Mouse (Mus musculus): ENCODE results near the gene Wdhd1. TPM values are rescaled to one million over a fixed set of nuclear protein-coding genes. Genes with fewer than 3 reads are reported as not detected.

The Wdhd1 gene
- polyA plus RNA-seq, 2 experiments = 33.8 to 34.9 TPM

DNA sequence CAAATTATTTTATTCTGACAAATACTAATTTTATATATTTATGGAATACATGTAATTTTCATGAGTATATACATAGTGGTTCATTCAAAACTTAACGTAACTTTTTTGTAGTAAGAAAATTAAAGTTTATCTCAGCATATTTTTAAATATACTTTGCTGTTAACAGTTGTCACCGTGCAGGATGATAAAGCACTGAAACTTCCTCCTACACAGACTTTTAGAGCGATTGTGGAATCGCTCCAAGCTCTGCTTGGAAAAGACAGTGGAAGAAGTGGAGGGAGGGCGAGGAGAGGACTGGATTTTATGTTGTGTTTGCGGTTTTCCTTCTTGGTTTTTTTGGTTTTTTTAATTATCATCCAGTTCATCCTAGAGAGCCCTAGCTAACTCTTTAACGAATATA is 6.9 kb upstream of the Wdhd1 start:
- TF ChIP-seq EP300 (IDR thresholded peaks at IDR 0.05; ENCODE audit: low read depth) = no peak
- H3K27ac ChIP-seq = no peak overlapping the region
- no peaks in the 10 kb centered on the region for H3K9me3 ChIP-seq (ENCODE audit: control insufficient read depth, low read length)
- WGBS (ENCODE audit: insufficient replicate concordance) = 62% methylated on average over 7 of the region's 7 CpGs
- no peak overlapping the region for H3K9ac ChIP-seq (replicated peaks)
- H3K4me1 ChIP-seq (replicated peaks; ENCODE audit: control insufficient read depth in 2 of 2, insufficient read depth in 2 of 2, low read length in 1 of 2) = peaks cover 4 to 11% of the 10 kb centered on the region in 2 experiments; a peak in 3 of 4 replicates
- H3K4me2 ChIP-seq (ENCODE audit: low read depth) = no peak overlapping the region
- DNase-seq (ENCODE audit: low read depth in 3 of 3, low spot score in 3 of 3) = no peak
- peaks cover 6% of the 10 kb centered on the region for H3K36me3 ChIP-seq (replicated peaks; ENCODE audit: control insufficient read depth, insufficient read depth, low read depth)
- no peaks in the 10 kb centered on the region for H3K27me3 ChIP-seq (ENCODE audit: control insufficient read depth, insufficient read depth, low read length)
- no peak overlapping the region for H3K4me3 ChIP-seq (ENCODE audit: insufficient read depth in 1 of 2, low read depth in 2 of 2, low read length in 2 of 2)
- ATAC-seq (ENCODE audit: insufficient read depth) = no peak

- ATAC-seq (ENCODE audit: insufficient read depth) (no peak), DNase-seq (ENCODE audit: low read depth in 3 of 3, low spot score in 3 of 3) (no peak)
- no peak overlapping the region for H3K27ac ChIP-seq
- peaks cover 6% of the 10 kb centered on the region for H3K36me3 ChIP-seq (replicated peaks; ENCODE audit: control insufficient read depth, insufficient read depth, low read depth)
- H3K9me3 ChIP-seq (ENCODE audit: control insufficient read depth, low read length) = no peaks in the 10 kb centered on the region
- no peak overlapping the region for H3K9ac ChIP-seq (replicated peaks)
- TF ChIP-seq EP300 (IDR thresholded peaks at IDR 0.05; ENCODE audit: low read depth) (no peak), CTCF (IDR thresholded peaks at IDR 0.05; ENCODE audit: low read depth) (no peak)
- H3K27me3 ChIP-seq (ENCODE audit: control insufficient read depth, insufficient read depth, low read length) = no peaks in the 10 kb centered on the region
- H3K4me1 ChIP-seq (replicated peaks; ENCODE audit: control insufficient read depth in 2 of 2, insufficient read depth in 2 of 2, low read length in 1 of 2) = peaks cover 8% of the 10 kb centered on the region in 2 experiments
- WGBS (ENCODE audit: insufficient replicate concordance) = 83% methylated on average over 4 of the region's 4 CpGs
- no peak overlapping the region for H3K4me2 ChIP-seq (ENCODE audit: low read depth)
- no peak overlapping the region for H3K4me3 ChIP-seq (ENCODE audit: insufficient read depth in 1 of 2, low read depth in 2 of 2, low read length in 2 of 2)
Observed at GRCm38 (mm10) chr14:47281535-47281934, 4.9 kb upstream of the Wdhd1 start.

- Histone ChIP-seq H3K27ac (no peak overlapping the region), H3K4me3 (ENCODE audit: insufficient read depth in 1 of 2, low read depth in 2 of 2, low read length in 2 of 2) (no peak overlapping the region), H3K36me3 (replicated peaks; ENCODE audit: control insufficient read depth, insufficient read depth, low read depth) (peaks cover 12% of the 10 kb centered on the region), H3K9me3 (ENCODE audit: control insufficient read depth, low read length) (no peaks in the 10 kb centered on the region), H3K9ac (replicated peaks) (no peak overlapping the region), H3K27me3 (ENCODE audit: control insufficient read depth, insufficient read depth, low read length) (no peaks in the 10 kb centered on the region), H3K4me1 (replicated peaks; ENCODE audit: control insufficient read depth in 2 of 2, insufficient read depth in 2 of 2, low read length in 1 of 2) (peaks cover 4 to 12% of the 10 kb centered on the region in 2 experiments), H3K4me2 (ENCODE audit: low read depth) (no peak overlapping the region)
- 63% methylated on average over 2 of the region's 2 CpGs for WGBS (ENCODE audit: insufficient replicate concordance)
- no peak for DNase-seq (ENCODE audit: low read depth in 3 of 3, low spot score in 3 of 3)
- no peak for ATAC-seq (ENCODE audit: insufficient read depth)
- TF ChIP-seq CTCF (IDR thresholded peaks at IDR 0.05; ENCODE audit: low read depth) (peak; percentile 64), EP300 (IDR thresholded peaks at IDR 0.05; ENCODE audit: low read depth) (no peak)
Observed at GRCm38 (mm10) chr14:47279058-47279457, 2.4 kb upstream of the Wdhd1 start.

- H3K9ac ChIP-seq (replicated peaks) = peak overlapping the region; percentile 90
- H3K4me1 ChIP-seq (replicated peaks; ENCODE audit: control insufficient read depth in 2 of 2, insufficient read depth in 2 of 2, low read length in 1 of 2) = peaks cover 4 to 12% of the 10 kb centered on the region in 2 experiments
- no peaks in the 10 kb centered on the region for H3K27me3 ChIP-seq (ENCODE audit: control insufficient read depth, insufficient read depth, low read length)
- H3K4me3 ChIP-seq (ENCODE audit: insufficient read depth in 1 of 2, low read depth in 2 of 2, low read length in 2 of 2) = peak overlapping the region; percentile 68 to 83
- no peaks in the 10 kb centered on the region for H3K9me3 ChIP-seq (ENCODE audit: control insufficient read depth, low read length)
- peaks cover 31% of the 10 kb centered on the region for H3K36me3 ChIP-seq (replicated peaks; ENCODE audit: control insufficient read depth, insufficient read depth, low read depth)
- under 1% methylated on average over 22 of the region's 22 CpGs for WGBS (ENCODE audit: insufficient replicate concordance)
- ATAC-seq (ENCODE audit: insufficient read depth) (peak; percentile 14; the same call in 1 of the 2 replicates), DNase-seq (ENCODE audit: low read depth in 3 of 3, low spot score in 3 of 3) (no peak)
- H3K27ac ChIP-seq = peak overlapping the region; percentile 72
- TF ChIP-seq EP300 (IDR thresholded peaks at IDR 0.05; ENCODE audit: low read depth) (no peak; the same call in 1 of the 2 replicates), CTCF (IDR thresholded peaks at IDR 0.05; ENCODE audit: low read depth) (no peak)
- peak overlapping the region; percentile 87 for H3K4me2 ChIP-seq (ENCODE audit: low read depth)
Observed at GRCm38 (mm10) chr14:47276036-47276603, 537 bp downstream of the Wdhd1 start.

DNA sequence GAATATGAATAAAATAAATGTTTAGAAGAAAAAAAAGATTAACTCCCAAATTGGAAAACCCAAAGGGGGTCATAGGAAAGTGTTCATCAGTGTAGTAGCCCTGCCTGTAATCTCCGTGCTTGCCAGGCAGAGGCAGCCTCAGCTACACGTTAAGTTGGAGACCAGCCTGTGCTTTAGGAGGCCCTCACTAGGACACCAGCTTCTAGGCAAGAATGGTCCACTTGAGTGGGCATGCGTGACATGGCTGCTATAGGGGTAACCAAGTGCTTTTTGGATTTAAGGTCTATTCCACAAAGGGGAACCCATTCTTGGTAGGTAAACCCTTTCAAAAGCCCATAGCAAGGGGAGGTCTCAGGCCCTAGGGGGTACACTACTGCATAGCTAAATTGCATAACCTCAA is 1.2 kb downstream of the Wdhd1 start:
- WGBS (ENCODE audit: insufficient replicate concordance) = 9% methylated on average over 3 of the region's 3 CpGs
- Histone ChIP-seq H3K27me3 (ENCODE audit: control insufficient read depth, insufficient read depth, low read length) (no peaks in the 10 kb centered on the region), H3K4me2 (ENCODE audit: low read depth) (peak overlapping the region; percentile 87), H3K36me3 (replicated peaks; ENCODE audit: control insufficient read depth, insufficient read depth, low read depth) (peaks cover 38% of the 10 kb centered on the region), H3K4me3 (ENCODE audit: insufficient read depth in 1 of 2, low read depth in 2 of 2, low read length in 2 of 2) (peak overlapping the region; percentile 68 to 83), H3K4me1 (replicated peaks; ENCODE audit: control insufficient read depth in 2 of 2, insufficient read depth in 2 of 2, low read length in 1 of 2) (peaks cover 4 to 12% of the 10 kb centered on the region in 2 experiments), H3K9me3 (ENCODE audit: control insufficient read depth, low read length) (no peaks in the 10 kb centered on the region), H3K9ac (replicated peaks) (peak overlapping the region; percentile 90), H3K27ac (0 out of 2 replicates have a peak overlapping the region, but pooled peaks have one; percentile 27)
- peak; percentile 62 for TF ChIP-seq CTCF (IDR thresholded peaks at IDR 0.05; ENCODE audit: low read depth)
- TF ChIP-seq EP300 (IDR thresholded peaks at IDR 0.05; ENCODE audit: low read depth) = no peak
- ATAC-seq (ENCODE audit: insufficient read depth) (no peak), DNase-seq (ENCODE audit: low read depth in 3 of 3, low spot score in 3 of 3) (peak in 2 of 3 experiments; percentile 38 to 47)

All from liver, embryonic 14.5 days (tissue).